ENCODE assay signal across 1 mouse cellular context in the genomic region with DNA sequence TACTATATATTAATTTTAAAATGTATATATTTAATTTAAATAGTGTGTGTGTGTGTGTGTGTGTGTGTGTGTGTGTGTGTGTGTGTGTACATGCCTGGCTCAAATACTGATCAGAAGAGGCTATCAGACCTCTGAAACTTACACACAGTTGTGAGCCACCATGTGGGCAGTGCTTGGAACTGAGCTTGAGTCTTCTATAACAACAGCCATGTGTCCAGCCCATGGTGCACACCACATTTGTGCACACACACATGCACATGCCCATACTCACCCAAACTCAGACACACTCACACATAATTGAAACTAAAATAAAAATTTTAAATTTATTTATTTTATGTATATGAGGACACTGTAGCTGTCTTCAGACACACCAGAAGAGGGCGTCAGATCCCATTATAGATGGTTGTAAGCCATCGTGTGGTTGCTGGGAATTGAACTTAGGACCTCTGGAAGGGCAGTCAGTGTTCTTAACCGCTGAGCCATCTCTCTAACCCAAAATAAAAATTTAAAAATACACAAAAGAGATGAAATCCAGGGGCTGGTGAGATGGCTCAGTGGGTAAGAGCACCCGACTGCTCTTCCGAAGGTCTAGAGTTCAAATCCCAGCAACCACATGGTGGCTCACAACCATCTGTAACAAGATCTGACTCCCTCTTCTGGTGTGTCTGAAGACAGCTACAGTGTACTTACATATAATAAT.
TF ChIP-seq lines count a peak whose summit lies in the region.

No protein-coding gene starts in this region.

TF ChIP-seq in MEL, 35 proteins besides CTCF, POLR2A, EP300 and RAD21:
- TF ChIP-seq TBP (IDR thresholded peaks at IDR 0.05; ENCODE audit: low read depth, low read length), result peak; percentile 97
TF ChIP-seq in MEL: peak in this region for 1; not testable (repeated sequence) for 34.
